Mouse (Mus musculus): Measurements from ENCODE around the gene Igdcc4.

- TF ChIP-seq CTCF (IDR thresholded peaks at IDR 0.05; ENCODE audit: control insufficient read depth, insufficient read depth, low read length) = no peak
- TF ChIP-seq POLR2A (IDR thresholded peaks at IDR 0.05; ENCODE audit: borderline replicate concordance, control insufficient read depth, low read depth, low read length) = no peak
These were observed 47.2 kb downstream of the Igdcc4 start for GRCm38 (mm10) chr9:65148507-65148906.
